Mouse (Mus musculus) B cell, adult 2 months (primary cell): ENCODE data around the gene Sntg2.

ENCODE experiments used
- DNase-seq, 2 experiments: peaks; one replicate each; pipeline ENCODE4 v3.0.0; 2022

Gene Sntg2

DNA sequence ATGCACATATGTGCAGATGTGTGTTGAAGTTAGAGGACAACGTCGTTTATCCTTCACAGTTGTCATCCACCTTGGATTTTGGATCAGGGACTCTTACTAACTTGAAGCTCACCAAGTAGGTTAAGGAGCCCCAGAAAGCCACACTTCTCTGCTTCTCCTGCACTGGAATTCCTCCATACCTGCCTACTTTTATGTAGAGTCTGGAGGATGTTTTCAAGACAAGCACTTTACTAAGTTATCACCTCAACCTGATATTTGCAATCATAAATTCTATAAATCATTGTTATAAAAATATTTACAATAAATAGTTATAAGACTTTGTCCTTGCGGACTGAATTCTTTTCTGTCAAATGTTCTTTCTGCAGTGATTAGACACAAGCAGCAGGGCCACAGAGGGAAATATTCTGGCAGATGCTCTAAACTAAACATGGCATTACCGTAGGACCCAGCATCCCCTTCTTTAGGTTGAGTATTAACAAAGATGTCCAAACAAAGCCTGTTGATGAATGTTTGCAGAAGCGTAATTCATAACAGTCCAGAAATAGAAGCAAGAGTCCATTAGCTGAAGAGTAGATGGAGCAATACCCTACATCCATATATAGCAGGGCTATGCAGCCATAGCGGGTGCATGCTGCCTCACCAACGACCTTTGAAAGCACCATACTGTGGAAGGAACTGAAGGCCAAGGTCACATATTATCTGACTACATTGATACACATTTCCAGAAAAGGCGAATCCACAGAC lies 100.8 kb downstream of the Sntg2 start:
- no peak for DNase-seq

DNA sequence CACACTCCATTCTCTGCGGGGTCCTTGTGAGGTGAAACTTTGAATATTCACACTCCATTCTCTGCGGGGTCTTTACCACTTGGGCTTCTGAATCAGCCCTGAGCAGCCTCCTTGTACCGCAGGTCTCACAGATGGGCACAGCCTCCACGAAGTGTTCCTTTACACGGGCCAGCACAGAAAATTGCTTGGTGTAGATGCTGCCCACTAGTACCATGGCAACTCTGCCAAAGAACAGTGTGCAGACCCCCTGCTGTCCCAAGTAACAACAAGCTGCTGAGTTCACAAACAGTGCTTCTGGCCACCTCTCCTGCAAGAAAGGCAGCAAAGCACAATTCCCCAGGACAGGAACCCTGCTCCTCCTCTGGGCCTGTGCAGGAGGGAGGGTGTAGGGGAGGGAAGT lies 109.0 kb downstream of the Sntg2 start:
- no peak for DNase-seq

DNA sequence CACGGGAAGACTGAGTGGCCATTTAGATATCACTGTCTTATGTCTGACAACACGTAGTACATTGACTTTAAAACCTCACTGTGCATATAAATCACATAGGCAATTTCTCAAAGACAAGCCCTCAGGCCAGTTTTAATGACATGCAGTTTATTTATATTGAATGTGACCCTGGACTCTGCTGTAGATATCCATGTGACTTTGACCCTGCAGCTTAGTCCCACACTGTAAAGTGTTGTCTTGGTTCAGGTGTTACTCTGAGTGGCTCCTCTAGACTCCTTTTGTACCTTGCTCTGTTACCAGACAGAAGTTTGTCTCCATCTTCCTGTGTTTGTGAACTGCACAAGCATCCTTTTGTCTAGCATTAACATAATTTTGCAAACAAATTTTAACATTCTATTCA lies 112.0 kb downstream of the Sntg2 start:
- no peak for DNase-seq

DNA sequence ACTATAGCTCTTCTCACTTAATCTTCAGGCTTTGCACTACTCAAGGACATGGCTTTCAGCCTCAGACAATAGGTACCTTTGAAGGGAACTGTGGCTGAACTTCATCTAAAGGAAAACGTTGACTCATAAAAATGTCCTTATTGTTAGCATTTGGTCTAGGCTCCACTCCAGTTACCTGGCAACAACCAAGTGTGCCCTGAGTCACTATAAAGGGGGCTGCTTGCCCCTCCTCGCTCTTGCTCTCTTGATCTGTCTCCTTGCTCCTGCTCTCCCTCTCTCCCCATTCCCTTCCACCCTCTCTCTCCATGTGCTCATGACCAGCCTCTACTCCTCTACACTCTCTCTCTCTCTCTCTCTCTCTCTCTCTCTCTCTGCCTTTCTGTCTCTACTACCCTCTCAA lies 114.5 kb downstream of the Sntg2 start:
- DNase-seq = no peak

DNA sequence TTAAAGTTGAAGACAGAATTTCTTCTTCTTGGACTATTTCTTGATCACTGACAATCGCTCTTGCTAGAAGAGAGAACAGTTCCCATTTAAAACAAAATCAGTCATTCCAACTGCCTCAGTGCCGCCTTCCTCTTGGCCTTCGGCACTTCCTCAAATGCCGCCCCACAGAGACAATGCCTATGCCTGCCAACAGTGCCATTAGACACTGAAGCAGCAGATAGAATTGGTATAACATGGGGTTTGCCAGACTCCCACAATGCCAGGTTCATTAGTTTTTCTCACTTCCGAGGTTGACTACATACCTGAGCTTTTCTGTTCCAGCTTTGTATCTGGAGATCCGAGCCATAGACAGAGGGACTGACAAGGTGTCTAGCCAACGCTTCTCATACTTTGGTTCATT lies 115.5 kb downstream of the Sntg2 start:
- no peak for DNase-seq

DNA sequence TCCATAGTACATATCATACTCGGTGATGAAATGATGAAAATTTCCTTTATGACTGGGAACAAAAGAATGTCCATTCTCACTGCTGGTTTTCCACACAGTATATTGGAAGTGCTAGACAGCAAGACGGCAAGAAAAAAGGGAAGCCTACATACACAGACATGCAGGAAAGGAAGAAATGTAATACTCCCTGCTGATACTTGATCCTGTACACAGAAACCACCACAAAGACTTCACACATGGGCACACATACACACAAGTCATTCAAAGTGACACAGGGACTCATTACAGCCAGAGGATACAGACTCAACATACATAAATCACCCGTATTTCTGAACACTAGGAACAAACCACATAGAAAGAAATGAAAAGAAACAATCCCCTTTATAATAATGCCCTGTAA lies 117.0 kb downstream of the Sntg2 start:
- DNase-seq = no peak

DNA sequence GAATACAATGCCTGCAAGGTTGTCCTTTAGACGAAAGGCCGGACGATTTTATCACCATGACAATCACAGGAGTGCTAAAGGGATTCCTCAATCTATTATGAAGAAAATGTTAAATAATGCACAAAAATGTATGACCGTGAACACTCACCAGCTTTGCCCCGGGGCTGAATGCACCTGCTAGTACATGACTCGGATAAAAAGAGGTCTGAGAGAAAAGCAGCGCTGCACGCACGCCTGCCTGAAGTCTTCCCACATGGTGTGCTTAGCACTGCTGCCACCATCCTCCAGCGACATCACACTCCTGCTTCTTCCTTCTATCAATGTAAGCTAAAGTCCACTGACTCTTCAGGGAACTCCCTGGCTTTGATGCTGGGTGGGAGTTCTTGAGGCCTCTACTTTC lies 118.6 kb downstream of the Sntg2 start:
- DNase-seq = no peak

DNA sequence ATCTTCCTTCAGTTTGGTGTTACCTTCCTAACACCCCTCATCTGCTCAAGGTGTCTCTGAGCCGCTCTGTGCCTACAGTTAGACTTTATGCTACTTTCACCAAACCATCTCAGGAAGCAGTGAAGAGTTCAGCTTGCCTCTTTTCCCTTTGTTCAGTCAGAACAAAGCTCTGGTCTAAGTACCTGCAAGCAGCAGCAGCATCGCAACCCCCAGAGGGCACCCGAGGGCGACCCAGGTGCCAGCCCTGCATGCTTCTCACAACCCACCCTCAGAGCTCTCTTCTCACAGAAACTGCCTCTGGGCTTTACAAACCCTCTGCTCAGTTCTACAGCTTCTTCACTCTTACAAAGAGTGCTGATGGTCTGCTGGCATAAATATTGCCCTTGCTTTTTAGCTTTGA lies 120.8 kb downstream of the Sntg2 start:
- DNase-seq = no peak

DNA sequence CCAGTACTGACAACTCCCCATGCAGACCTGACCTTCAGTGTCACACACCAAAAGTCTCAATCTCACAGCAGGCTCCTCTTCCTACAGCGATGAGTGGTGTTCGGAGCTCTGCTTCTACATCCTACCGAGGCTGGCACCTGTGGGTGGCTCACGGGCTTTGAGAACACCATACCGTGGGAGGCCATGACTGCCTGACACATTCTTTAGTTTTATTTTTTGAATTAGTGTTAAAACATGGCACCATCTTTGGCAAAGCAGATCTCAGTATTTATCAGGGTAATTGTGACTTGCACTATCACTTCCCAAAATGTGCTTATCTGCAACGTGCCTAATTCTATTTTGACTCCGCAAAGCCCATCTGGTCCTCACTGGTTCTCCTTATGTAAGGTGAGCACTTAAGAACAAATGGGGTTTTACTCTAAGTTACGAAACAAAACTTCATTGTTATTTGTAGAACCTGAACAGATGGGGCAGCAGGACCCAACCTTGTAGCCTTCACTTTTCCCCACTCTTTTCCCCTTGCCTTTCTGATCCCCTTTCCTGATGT lies 121.8 kb downstream of the Sntg2 start:
- DNase-seq = no peak

DNA sequence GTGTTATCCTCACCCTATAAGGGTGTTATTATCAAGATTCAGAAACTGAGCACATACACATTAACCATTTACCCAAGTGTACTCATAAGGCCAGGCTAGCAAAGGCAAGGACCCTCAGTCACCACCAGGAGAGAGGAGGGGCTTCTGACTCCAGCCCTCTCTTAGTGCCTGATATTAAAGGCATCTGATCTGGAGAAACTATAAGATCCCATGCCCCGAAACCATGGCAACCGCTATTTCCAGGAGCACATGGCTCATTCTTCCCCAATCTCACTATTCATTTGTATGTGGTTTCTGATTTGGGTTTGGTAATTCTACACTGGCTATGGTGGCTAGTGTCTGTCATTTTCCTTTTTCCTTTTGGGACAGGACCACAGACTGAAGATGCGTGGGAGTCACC lies 124.1 kb downstream of the Sntg2 start:
- no peak for DNase-seq

DNA sequence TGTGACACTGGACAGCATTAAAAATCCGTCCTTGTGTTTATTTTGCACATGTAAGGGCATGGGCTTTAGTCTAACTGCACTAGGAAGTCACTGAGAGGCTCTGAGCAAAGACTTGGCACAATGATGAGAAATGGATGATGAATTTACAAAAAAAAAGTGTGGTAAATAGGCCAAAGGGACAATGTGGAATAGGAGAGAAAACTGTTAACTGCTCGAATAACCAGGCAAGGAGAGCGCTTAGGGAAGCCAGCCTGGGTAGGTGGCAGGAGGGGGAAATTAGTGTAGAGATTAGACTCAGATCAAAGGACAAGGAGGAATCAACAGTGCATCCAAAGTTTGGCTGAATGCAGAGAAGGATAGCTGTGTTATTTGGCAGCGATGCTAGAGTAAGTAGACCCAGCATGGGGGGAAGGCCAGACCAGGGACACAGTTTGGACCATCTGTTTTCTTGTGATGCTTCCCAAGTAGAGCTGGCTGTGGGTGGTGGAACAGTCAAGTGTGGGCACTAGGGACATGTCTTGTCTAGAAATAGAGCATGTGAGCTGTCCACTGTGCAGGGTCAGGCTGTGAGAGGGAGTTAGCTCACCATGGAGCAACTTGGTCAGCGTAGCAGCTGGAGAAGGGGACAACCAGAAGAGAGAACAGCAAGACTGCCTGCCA lies 126.8 kb downstream of the Sntg2 start:
- DNase-seq = no peak

DNA sequence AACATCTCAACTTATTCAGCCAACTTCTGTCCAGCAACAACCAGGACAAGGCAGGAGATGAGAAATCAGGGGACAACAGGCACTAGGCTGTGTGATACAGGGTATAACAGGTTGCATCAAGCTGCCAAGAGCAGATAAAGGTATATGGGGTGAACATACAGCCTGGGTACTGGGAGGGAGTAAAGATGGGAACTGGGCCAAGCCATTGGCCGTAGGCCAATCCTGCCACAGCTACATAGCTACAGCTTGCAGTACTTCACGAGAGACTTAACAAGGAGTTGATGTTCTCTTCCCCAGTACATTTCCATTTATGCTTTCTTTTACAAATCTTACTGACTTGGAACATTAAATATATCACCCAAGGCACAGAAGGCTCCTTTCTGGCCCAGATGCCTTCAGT lies 129.0 kb downstream of the Sntg2 start:
- DNase-seq = no peak

DNA sequence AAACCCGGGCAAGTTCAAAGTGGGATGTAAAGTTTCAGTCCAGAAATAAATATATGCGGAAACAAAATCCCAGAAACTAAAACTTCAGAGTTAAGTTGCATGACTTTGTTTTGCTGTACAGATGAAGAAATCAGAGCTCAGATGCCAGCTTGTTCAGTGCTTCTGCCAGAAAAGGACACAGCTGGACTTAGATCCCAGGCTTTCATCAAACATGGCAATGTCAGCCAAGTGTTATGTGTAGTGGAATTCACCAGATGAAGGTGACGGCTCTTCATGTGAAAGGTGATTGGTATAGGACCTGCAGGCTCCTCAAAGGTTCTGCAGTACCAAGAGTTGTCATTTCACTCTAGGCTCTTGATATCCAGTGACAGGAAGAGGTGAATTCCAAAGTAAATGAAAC lies 132.3 kb downstream of the Sntg2 start:
- no peak for DNase-seq

DNA sequence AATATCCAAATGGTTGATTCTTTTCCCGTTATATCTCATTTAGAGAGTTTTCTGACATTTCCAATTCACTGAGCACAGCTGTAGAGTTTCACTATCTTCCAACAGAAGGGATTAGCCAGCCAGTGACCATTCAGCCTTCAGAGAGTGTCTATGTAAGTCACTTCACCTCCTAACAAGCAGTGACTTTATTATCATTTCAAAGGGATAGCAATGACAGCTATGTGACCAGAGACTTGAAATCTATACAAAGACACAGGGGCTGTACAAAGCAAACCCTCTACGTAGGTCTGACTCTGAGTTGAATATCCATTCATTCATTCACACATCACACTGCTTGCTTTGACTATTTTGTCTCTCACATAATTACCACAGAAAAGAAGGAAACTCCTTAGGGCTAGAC lies 138.2 kb downstream of the Sntg2 start:
- no peak for DNase-seq

DNA sequence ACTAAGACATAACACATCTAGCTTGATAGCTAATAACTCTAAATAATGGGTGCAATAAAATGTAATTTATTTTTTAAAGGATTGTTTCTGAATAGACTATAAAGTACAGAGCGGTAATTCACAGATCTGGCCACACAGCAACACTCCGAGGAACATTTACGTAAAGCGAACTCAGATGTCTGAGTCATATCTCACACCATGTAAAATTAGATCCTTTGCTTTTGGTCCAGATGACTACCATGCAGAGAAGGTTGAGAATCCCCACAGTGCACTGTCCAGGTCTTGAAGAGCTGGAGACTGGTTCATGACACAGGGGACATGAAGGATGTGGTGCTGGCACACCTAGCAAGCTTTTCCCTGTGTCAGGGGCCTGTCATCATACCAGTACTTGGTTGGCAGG lies 145.2 kb downstream of the Sntg2 start:
- no peak for DNase-seq

DNA sequence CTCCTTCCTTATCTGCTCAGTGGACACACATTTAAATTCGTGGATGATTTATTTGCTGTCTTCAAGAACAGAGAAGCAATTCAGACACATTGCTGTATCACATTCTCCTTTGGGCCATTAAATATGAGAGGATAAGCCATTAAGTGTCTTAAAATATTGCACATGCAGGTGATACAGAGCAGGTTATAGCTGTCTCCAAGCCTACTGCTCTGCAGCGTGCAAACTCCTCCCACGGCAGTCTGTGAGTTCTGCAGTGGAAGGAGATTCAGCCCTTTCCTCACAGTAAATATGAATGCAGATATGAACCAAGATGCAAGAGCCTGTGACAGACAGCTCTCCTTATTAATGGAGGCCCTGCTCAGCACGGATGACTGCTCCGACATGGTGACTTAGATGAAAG lies 146.9 kb downstream of the Sntg2 start:
- no peak for DNase-seq

DNA sequence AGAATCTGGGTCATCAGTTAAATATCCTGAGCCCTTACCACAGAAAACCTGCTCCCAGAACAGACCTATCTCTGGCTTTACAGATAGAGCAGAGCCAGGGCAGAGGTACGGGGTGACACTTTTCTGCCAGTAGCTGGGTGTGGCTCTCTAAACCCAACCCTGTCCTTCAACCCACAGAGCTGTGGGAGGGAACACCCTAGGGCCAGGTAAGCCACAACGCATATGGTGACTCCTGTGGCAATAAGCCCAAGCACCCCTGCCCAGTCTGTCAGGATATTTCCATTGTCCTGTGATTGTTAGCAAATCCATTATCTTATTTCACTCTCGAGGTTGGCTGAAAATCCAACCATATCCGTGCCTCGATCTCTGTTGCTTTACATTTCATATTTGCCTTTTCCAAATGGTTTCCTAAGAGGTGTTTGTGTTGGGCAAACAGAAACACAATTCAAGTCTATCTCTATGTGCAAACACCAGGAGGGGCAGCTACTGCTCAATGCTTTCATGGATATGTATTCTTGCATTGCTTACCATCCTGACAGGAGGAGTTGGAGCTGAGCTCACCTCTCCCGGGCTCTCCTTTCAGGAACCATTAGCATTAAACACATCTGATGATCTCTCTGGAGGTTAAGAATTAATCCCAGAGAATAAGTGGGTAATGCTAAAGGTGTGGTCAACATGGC lies 156.3 kb downstream of the Sntg2 start:
- no peak for DNase-seq

DNA sequence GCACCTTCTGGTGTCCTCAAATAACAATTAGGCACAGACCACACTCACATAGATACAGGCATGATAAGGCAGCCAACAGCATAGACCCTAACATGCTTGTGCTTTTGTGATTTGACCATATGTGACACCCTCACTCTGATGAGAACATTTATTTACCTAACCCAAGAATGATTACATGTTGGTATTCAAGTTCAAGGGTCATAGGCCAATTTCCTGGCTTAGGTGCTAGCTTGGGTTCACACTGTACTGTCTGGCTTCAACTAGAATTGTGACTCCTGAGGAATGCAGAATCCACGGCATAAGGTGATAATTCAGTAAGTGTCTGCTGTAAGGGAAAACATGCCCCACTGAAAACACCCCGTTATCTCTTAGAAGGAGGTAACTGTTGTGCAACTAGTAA lies 158.4 kb downstream of the Sntg2 start:
- no peak for DNase-seq

DNA sequence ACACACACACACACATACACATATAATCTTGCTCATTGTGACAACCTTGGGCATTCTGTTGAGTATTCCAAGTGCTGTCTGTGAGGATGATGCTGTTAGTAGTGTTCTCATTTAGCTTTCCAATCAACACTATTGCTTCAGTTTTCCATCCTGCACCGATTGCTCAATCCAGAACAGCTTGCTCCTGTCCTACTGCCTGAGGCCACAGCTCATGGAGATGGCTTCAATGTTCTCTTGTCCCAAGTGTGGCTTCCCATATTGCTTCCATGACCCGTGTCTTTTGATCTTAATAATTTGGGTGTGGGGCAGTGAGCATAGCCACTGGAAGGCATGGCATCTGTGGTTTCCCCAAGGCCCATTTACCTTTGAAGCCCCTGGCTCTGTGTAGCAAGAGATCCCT lies 162.8 kb downstream of the Sntg2 start:
- DNase-seq = no peak

DNA sequence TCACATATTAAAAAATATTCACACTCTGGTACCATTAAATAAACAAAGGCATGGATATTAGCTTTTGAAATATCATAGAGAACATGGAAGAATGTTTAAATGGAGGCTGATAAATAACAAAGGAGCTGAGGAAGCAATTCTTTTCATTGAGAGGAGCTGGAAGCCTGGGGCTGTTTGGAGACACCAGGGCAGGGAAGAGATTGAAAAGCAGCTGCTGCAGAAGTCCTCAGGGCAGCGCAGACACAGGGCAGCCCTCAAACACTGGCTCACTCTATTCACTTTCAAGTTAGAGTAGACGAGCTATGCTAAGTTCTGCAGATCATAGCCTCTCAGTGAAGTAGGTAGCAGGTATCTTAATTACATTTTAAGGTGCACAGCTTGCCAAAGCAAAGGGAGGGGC lies 164.6 kb downstream of the Sntg2 start:
- DNase-seq = no peak

DNA sequence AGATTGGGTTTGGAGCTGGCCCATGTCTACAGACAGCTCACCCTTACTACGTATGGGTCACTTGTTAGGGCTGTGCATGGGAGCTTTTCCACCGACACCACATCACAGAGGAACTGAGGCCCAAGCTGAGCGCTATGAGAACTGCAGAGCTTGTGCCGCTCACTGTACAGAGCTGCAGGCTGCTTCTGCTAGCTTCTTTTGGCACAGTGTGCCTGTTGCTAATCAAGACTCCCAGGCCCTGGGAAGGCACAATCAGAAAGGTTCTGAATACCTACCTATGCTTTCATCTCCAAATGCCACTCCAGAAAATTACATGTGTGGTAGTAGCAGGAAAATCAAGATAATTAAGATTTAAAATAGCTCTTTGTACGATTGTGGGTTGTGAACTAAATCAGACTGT lies 165.1 kb downstream of the Sntg2 start:
- no peak for DNase-seq

DNA sequence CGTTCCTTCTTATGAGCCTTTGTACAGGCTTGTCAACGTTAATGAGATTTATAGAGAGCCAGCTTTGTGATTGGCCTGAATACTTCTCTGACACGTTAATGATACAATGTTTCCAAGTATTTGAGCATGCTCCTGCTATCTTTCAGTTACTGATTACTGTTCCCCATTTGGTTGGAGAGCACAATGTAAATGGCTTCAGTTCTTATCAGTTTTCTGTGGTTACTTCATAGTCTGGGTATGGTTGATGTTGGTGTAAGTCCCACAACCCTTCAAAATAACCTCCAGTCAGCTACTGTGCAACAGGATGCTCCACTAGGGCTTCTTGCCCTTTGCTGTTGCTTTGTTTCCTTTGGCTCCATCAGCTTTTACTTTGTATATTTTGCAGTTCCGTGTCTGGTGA lies 168.7 kb downstream of the Sntg2 start:
- DNase-seq = no peak

DNA sequence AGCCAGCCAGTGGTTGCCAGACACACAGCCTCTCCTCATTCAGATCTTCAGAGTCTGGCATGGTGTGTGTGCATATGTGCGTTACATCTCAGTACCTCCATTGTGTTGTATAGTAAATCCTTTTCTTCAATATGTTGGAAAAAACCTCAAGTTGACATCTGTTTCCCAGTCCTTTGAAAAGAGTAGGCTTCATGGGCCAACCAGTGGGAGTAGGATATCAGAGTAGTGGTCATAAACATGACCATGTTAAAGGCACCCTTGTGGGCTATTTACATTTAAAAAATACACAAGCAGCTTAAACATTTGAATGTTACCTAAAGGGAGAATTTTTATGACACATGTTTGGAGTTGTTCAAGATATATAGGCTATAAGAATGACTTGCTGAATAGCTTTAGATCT lies 170.4 kb downstream of the Sntg2 start:
- DNase-seq = no peak

DNA sequence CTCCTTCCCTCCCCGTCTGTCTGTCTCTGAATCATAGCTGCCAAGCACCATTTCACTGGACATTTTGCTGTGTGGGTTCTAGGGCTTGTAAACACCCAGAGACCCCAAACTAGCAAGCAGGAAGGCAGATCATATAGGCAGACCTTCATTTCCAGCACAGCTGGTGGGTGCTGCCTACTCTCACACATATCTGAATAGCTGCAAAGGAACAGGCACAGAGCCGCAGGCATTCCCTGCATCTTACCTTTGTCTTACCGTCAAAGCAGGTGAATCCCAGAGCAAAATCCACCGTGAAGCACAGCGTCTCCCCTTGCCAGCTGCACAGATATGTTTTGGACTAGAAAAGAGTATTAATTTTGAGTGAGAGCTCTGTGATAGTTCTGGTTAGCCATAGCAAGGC lies 172.1 kb downstream of the Sntg2 start:
- no peak for DNase-seq
